Mouse (Mus musculus) hindbrain, postnatal 0 days (tissue): ENCODE results near the gene Glod5. TPM values are rescaled to one million over a fixed set of nuclear protein-coding genes. Genes with fewer than 3 reads are reported as not detected.
A peak's percentile ranks its signal among the peaks of the same experiment; 100 is the strongest.
"Not testable (repeated sequence)": the region's sequence is repeated elsewhere in the genome, so short reads cannot be mapped to it uniquely, and the experiment has no call there.

Experiments
- ATAC-seq: fragments of 200-750 bp; cut with Nextera tagmentation; 2 replicates; pipeline ENCODE4 v1.8.0; 2017; ENCODE audit warnings: mild to moderate bottlenecking, moderate TSS enrichment, moderate library complexity
- DNase-seq: peaks from one replicate; pipeline ENCODE4 v3.0.0-alpha.2; 2015; ENCODE audit warnings: low spot score
- H3K27ac ChIP-seq: fragments of 300-500 bp; sonication (generic); 2 replicates; pipeline ENCODE4 v1.5.1; 2014; ENCODE audit warnings: mild to moderate bottlenecking
- H3K27me3 ChIP-seq: fragments of 300-500 bp; sonication (generic); 2 replicates; pipeline ENCODE4 v1.6.1; 2014; ENCODE audit warnings: low read length, mixed read lengths; ENCODE audit not compliant: insufficient read depth
- H3K36me3 ChIP-seq: fragments of 300-500 bp; sonication (generic); 2 replicates; pipeline ENCODE4 v1.6.1; 2014; ENCODE audit warnings: low read length, mixed read lengths; ENCODE audit not compliant: insufficient read depth
- H3K4me1 ChIP-seq: fragments of 300-500 bp; sonication (generic); 2 replicates; pipeline ENCODE4 v1.6.1; 2014; ENCODE audit warnings: antibody characterized with exemption, low read length, mixed read lengths; ENCODE audit not compliant: insufficient read depth
- H3K4me2 ChIP-seq: fragments of 300-500 bp; sonication (generic); 2 replicates; pipeline ENCODE4 v1.6.1; 2014; ENCODE audit warnings: low read depth, mild to moderate bottlenecking, low read length, moderate library complexity, mixed read lengths
- H3K4me3 ChIP-seq: fragments of 300-500 bp; sonication (generic); 2 replicates; pipeline ENCODE4 v1.5.1; 2014; ENCODE audit warnings: low read length
- H3K9ac ChIP-seq: fragments of 300-500 bp; sonication (generic); replicated peaks from 2 replicates; pipeline ENCODE4 v1.6.1; 2014; ENCODE audit warnings: mild to moderate bottlenecking, low read length, moderate library complexity, mixed read lengths
- H3K9me3 ChIP-seq: fragments of 300-500 bp; sonication (generic); 2 replicates; pipeline ENCODE4 v1.6.1; 2016; ENCODE audit warnings: low read length, mixed read lengths
- CTCF ChIP-seq: IDR thresholded peaks from 2 replicates; pipeline ENCODE4 v1.5.1; 2016; ENCODE audit warnings: antibody characterized with exemption, control low read depth, low read depth
- WGBS: fragments of 180-500 bp; shearing (Covaris S2); extraction: QIAGEN DNeasy Blood & Tissue Kit; methylation state at CpG from one replicate; pipeline ENCODE4 v1.1.7; 2014; 5-methylcytosine and 5-hydroxymethylcytosine counted together
- polyA plus RNA-seq: library from polyadenylated mRNA; unstranded; fragments of >200 nt; fragmentation: Nextera tagmentation; extraction: Ambion mirVana; gene quantifications from 2 replicates; pipeline ENCODE4 v1.2.1, GENCODE M21; 2015
- total RNA-seq: library from RNA; depleted of rRNA; stranded (reverse); fragments of >200 nt; gene quantifications from 2 replicates; pipeline ENCODE4 v1.2.3, GENCODE M21; 2014; rRNA removed

Glod5 gene
- 1.9 TPM in 1 of 2 replicates, not detected in the other for total RNA-seq
- polyA plus RNA-seq = 0.38 and 1.2 TPM in 2 replicates

DNA sequence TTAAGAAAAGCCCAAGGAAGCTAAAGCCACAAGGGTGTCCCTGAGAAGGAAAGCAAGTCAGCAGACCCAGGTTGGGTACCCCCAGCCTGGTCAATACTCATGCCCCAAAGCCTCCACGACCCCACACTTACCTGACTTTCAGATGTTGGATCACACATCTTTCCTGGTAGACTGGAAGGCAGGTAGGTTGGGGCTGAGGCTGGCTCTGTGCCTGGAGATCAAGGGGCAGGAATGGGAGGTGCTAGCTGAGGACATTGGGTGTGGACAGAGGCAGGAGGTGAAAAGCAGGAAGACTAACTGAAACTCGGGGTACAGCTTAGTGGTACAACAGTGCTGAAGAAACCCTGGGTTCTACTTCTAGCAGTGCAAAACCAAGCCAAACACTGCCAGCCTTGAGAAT is at the start of gene Glod5:
Glod5 (minus strand) TSS at position 207 of the 400 bp plus-strand sequence.
- no peaks in the 10 kb centered on the region for H3K27me3 ChIP-seq
- no peak within 1 kb of the TSS for H3K27ac ChIP-seq
- no peaks in the 10 kb centered on the region for H3K9me3 ChIP-seq
- H3K4me3 ChIP-seq = no peak within 1 kb of the TSS
- no peaks in the 10 kb centered on the region for H3K36me3 ChIP-seq
- WGBS = 66% methylated on average over 2 of the region's 2 CpGs
- ATAC-seq = no peak
- TF ChIP-seq CTCF = no peak
- H3K4me1 ChIP-seq = no peaks in the 10 kb centered on the region
- H3K4me2 ChIP-seq = no peak within 1 kb of the TSS
- no peak within 1 kb of the TSS for H3K9ac ChIP-seq
- no peak for DNase-seq

- not testable (repeated sequence) for ATAC-seq, H3K27ac ChIP-seq, H3K9ac ChIP-seq, H3K36me3 ChIP-seq, H3K27me3 ChIP-seq, DNase-seq, H3K9me3 ChIP-seq, H3K4me2 ChIP-seq, H3K4me3 ChIP-seq, H3K4me1 ChIP-seq
- WGBS = 77% methylated on average over 7 of the region's 8 CpGs
Observed at GRCm38 (mm10) chrX:8051044-8051781, 32.9 kb upstream of the Glod5 start.

DNA sequence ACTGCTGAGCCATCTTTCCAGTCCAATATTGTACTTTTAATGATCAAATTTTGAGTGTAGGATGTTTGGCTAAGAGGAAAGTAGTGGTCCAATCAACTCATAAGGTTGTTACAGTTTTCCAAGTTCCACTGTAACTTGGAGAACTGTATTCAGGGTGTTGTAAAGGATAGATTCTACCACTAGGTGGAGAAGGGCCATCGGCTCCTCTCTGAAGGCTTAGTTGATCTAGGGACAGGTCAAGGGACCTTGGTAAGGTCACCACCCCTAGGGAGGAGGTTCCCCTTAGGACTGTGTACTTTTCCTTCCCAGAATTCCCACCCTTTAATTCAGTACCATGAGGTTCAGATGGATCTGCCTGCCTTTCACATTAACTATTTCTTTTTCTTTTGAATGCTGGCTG is 14.7 kb upstream of the Glod5 start:
- Histone ChIP-seq H3K9me3 (no peaks in the 10 kb centered on the region), H3K27me3 (no peaks in the 10 kb centered on the region), H3K4me1 (no peaks in the 10 kb centered on the region), H3K9ac (no peak overlapping the region), H3K4me2 (no peak overlapping the region), H3K27ac (no peak overlapping the region), H3K36me3 (no peaks in the 10 kb centered on the region), H3K4me3 (no peak overlapping the region)
- ATAC-seq (no peak), DNase-seq (no peak)
- WGBS = 89% methylated on average over 1 of the region's 1 CpGs
- TF ChIP-seq CTCF = no peak

GRCm38 (mm10) chrX:8026811-8027210 is 8.5 kb upstream of the Glod5 start:
- Histone ChIP-seq H3K27ac (no peak overlapping the region), H3K4me1 (no peaks in the 10 kb centered on the region), H3K9ac (no peak overlapping the region), H3K9me3 (no peaks in the 10 kb centered on the region), H3K27me3 (no peaks in the 10 kb centered on the region), H3K36me3 (no peaks in the 10 kb centered on the region), H3K4me3 (no peak overlapping the region), H3K4me2 (no peak overlapping the region)
- no peak for TF ChIP-seq CTCF
- WGBS = 84% methylated on average over 4 of the region's 4 CpGs
- DNase-seq = no peak
- ATAC-seq = no peak

DNA sequence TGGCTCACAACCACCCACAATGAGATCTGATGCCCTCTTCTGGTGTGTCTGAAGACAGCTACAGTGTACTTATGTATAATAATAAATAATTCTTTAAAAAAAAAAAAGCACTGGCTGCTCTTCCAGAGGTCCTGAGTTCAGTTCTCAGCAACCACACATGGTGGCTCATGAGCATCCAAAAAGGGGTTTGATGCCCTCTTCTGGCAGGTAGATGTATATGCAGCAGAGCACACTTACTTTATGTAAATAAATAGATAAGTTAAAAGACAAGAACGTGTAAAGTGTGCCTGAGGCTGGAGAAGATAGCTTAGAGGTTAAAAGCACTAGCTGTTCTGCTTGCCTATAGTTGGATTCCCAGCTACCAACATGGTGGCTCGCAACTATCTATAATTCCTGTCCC is 6.5 kb upstream of the Glod5 start:
- ATAC-seq (no peak), DNase-seq (no peak)
- Histone ChIP-seq H3K27me3 (no peaks in the 10 kb centered on the region), H3K9me3 (no peaks in the 10 kb centered on the region), H3K4me3 (no peak overlapping the region), H3K27ac (no peak overlapping the region), H3K4me2 (no peak overlapping the region), H3K36me3 (no peaks in the 10 kb centered on the region), H3K9ac (no peak overlapping the region), H3K4me1 (no peaks in the 10 kb centered on the region)
- 64% methylated on average over 2 of the region's 2 CpGs for WGBS
- no peak for TF ChIP-seq CTCF

GRCm38 (mm10) chrX:8020111-8020778 is 2.0 kb upstream of the Glod5 start:
- Histone ChIP-seq H3K27me3 (no peaks in the 10 kb centered on the region), H3K36me3 (no peaks in the 10 kb centered on the region), H3K9ac (no peak overlapping the region), H3K9me3 (no peaks in the 10 kb centered on the region), H3K4me2 (no peak overlapping the region), H3K27ac (no peak overlapping the region), H3K4me1 (no peaks in the 10 kb centered on the region), H3K4me3 (no peak overlapping the region)
- peak; percentile 39; the same call in 1 of the 2 replicates for TF ChIP-seq CTCF
- WGBS = 65% methylated on average over 2 of the region's 2 CpGs
- DNase-seq (peak; percentile 2), ATAC-seq (no peak)

- H3K9ac ChIP-seq = no peak overlapping the region
- 15% methylated on average over 5 of the region's 5 CpGs for WGBS
- no peaks in the 10 kb centered on the region for H3K36me3 ChIP-seq
- H3K4me3 ChIP-seq = no peak overlapping the region
- no peaks in the 10 kb centered on the region for H3K9me3 ChIP-seq
- no peaks in the 10 kb centered on the region for H3K27me3 ChIP-seq
- H3K4me2 ChIP-seq = no peak overlapping the region
- H3K4me1 ChIP-seq = no peaks in the 10 kb centered on the region
- ATAC-seq (no peak), DNase-seq (peak; percentile 67)
- TF ChIP-seq CTCF = peak; percentile 71
- H3K27ac ChIP-seq = no peak overlapping the region
Observed at GRCm38 (mm10) chrX:8017142-8017541, 1.1 kb downstream of the Glod5 start.
